Mouse (Mus musculus) cerebellum, adult 11-12 months (tissue): ENCODE data around the gene Nop2.
A peak's percentile ranks its signal among the peaks of the same experiment; 100 is the strongest.

Source experiments
- DNase-seq: peaks from one replicate; pipeline ENCODE4 v3.0.0; 2022

Nop2 gene

DNA sequence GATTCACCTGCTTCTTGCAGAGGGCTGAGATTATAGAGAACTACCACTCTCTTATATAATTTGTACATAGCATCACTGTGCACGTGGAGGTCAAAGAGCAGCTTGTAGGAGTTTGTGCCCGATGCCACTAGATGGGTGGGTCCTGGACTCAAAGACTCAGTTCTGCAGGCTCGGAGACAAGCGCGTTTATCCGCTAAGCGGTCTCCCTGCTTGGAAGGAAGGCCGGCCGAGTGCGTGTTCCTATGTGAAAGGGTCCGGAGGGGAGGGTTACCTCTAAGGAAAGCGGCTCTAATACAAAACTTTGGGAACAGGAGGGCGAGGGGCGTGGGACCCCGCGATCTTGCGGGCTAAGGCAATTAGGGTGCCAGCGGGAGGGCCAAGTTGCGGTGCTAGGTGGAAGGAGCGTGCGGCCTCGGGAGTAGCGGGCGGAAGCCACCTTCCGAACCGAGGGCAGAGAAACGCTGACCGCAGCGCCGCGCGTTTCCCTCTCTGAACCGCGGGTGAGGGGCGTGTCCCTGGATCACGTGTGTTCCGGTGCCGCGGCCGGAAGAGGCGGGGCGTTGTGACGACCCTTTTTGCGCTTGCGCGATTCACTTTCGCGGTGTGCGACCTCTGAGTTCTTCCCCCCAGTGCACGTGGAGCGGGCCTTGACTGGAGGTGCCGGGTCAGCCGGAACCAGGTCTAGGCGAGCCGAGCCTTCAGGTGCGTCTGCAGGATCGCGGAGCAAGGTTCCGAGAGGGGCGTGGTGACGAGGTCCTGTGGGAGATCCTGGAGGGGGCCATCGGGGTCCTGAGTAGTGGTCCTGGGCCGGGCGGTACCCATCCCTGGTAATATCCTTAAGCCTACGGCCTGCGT, at the start of gene Nop2:
Gene Nop2 (plus strand): TSS at position 608 of the 855 bp plus-strand sequence.
- DNase-seq = peak; percentile 87

DNA sequence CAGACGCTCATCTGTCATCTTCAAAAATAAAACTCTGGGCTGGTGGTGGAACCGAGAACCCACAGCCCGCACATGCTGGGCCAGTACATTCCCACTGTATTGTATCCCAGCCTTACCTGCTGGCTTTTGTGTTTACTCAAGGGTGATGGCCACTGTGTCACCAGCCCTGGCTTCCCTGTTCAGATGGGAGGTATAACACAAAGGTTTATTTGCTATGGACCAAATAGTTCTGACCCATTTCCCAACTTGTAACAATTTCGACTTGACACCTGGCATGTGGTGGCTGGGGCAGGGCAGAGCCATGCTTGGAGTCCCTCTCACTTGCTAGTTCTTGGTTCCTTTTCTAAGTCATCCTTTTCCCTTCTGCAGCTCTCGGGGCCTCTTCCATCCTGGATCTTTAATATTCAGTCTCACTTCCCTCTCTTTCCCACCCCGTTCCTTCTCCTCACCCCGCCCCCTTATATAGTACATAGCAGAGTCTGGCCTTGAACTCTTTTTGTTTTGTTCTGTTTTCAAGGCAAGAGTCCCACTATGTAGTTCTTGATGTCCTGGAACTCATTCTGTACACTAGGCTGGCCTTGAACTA, 48.8 kb upstream of the Nop2 start:
- DNase-seq = no peak

DNA sequence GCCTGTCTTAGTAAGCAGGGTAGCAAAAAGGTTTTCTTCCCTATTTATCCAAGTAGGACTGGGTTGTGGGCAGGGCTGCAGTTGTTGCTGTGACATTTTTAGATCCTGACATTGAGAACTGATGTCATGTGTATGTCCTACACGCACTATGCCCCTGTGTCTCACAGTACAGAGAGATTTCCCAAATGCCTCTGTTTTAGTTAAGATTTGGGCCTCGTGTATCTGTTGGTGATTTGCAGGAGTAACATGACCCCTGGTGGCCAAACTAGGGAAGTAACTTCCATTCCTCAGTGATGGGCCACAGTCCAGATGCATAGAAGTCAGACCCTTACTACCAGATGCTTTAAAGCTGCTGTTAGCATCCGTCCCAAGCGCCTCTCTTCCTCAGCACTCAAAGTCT, 47.3 kb upstream of the Nop2 start:
- DNase-seq = peak; percentile 66

DNA sequence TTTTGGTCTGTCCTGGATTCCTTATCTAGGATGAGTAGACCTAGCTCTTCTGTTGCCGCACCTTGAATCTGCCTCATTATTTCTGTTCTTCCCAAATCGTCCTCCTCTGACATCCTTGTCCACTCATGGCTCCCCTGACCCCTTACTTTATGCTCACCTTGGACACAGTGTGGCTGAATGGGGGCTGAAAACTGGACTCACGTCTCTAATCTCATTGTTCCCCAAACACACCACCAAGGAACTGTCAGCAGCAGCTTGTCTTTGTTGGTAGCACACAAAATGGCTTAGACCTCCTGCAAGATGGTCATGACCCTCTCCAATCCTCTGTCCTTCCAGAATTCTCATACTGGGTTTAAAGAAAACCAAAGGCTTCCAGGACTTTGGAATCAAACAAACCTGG, 43.8 kb upstream of the Nop2 start:
- no peak for DNase-seq

DNA sequence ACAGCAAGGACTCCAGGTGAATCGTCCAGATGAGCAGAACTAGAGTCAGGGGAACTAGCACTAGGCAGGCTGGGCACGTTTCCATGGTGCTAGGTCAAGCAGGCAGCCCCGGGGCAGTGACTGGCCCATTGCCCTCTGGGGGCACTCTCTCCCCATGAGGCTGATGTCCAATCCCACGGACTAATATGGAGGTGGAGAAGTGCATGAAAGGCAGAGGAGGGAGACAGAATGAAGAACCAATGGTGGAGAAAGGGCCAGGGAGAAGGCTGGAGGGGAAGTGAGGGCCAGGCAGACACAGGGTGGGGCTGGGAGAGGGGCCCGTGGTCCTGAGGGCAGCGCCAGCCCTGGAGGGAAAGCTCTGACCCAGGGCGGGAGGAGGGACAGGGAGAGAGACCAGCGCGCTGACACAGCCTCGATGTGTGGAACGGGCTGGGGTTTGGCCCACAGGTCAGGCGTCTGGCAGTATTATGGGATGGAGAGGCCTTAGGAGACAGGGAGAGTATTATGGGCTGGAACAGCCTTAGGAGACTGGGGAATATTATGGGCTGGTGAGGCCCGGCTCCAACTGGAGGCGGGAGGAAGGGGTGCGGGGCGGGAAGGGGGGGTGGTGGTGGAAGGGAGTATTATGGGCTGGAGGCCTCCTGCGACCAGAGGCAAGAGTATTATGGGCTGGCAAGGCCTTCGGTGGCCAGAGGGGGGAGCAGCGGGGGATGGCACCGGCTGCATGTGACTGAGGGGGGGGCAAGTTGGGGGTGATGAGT, 43.0 kb upstream of the Nop2 start:
- peak; percentile 90 for DNase-seq

DNA sequence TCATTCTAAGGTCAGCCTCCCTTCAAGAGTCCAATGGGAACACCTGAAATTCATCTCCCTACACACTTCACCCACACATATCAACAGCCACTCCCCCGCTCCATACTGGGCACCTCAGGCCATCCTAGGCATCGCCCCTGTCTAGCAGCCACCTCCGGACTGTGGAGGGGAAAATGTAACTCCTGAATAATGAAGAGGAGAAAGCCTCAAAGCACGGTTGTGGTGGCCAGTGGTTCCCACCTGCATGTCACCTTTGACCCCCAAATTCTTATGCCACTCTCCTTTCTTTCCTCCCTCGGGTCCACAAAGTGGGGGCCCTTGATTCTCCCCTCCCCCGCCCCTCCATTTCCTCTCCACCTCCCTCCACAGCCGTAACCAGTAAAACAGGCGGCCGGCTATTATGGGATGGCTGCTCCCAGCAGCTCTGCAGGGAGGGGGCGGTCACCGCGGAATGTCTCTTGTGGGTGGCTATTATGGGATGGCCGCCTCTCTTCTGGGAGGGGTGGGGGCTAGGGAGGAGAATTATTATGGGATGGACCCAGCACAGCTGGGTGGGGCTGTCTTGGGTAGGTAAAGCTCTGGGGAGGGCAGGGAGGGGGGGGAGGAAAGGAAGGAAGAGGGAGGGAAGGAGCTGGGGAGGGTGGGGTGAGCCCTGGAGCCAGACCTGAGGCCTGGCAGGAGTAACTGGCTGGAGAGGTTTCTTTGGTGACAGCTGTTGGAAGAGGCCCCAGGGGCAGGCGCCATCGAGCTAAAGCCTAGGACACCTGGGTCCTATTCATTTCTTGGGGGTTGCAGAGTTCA, 42.0 kb upstream of the Nop2 start:
- peak; percentile 91 for DNase-seq

DNA sequence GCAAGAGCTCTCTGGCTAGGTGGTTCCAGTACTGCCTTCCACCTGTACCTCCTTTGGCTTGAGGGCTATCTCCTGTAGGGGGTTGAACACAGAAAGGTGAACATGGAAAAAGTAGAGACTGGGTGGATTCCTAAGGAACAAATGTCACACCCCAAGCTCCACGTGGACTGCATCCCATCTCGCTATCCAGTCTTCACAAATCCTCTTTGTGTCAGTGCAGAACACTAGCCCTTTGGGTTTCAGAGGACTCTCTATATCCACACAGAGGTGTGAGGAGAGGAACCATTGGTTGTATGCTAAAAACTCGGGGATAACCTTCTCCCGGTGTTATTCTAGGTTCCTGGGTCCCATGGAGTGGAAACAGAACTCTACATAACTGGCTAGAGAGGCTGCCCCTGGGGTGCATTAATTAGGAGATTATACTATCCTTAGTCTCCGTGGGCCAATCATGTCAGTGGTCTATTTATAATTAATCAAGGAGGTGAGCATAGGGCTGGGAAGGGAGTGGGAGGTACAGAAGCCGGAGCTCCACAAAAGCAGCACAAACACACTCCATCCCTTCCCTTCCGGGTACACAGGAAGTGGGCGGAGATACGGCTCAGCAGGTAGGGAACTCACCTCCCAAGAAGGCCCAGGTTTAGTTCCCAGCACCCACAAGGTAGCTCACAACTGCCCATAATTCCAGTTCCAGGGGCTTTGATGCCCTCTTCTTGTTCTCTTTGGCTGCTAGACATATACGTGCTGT, 41.2 kb upstream of the Nop2 start:
- DNase-seq = no peak

DNA sequence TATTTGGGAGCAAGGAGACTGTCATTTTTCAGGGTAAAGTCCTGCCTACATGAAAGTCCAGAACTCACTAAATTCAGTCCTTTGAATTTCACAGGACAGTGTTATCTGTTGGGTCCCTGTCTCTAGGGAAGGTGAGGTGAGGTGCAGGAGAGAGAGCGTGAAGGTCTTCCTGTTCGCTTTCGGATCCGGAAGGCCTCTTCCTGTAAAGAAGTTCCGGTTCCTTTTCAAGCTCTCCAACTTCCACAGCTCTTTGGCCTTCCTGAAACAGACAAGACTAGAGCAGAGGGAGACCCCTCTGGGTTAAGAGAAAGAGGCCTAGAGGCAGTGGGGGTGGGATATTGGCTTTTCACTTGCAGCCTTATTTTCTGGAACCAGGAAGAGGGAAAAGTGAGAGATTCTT, 39.3 kb upstream of the Nop2 start:
- no peak for DNase-seq

DNA sequence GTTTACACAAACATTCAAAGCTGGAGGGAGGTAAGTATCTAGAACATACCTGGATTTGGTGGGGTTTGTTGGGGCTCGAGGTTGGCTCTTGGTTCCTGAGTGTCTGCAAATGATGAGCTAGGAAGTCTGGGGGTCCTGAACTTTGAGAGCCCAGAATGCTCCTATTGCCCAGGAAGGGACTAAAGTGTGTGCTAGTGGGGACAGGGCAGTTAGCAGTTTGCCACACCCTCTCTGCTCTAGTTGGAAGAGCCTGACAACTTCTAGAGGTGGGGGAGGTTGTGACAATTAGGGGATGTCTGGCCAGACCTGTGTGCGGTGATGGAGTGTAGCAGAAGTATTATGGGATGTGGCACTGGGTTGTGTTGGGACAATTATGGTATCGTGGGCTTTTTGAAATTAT, 36.9 kb upstream of the Nop2 start:
- no peak for DNase-seq

DNA sequence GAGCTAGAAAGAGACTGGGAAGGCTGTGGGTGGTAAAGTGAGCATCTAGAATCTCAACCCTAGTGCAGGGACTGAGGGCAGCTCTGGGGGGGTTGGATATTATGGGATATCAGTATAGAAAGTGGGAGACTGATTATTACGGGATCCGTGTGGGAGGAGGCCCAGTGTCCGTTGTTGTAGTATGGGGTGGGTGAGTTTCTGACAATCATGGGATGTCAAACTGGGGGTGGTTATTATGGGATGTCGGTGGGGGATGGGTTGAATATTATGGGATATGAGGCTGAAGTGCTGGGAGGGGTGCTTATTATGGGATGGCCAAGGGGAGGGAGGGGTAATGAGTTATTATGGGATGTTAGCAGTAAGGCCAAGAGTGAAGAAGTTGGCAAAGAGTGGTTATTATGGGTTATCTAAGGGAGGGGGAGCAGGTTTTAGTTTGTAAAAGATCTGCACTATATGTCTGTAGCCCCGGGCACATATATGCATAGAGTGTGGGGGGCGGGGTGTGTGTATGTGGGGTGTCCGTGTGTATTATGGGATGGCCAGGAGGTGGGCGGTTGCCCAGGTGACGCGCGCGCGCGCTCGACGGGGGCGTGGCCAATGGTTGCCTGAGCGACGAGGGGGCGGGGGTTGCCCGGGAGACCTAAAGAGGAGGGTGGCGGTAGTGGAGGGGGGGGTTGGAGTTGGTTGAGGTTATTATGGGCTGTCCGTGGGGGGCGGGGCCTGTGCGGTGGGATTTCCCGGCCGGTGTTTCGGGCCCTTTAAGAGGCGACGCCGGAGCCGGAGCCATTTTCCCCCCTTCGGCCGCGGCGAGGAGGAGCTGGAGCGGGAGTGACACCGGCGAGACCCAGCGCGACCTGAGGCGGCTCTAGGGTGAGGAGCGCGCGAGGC, 36.1 kb upstream of the Nop2 start, which contains the start of gene Chd4:
Gene Chd4 (plus strand): TSS at position 591 of the 888 bp plus-strand sequence.
- peak; percentile 96 for DNase-seq

DNA sequence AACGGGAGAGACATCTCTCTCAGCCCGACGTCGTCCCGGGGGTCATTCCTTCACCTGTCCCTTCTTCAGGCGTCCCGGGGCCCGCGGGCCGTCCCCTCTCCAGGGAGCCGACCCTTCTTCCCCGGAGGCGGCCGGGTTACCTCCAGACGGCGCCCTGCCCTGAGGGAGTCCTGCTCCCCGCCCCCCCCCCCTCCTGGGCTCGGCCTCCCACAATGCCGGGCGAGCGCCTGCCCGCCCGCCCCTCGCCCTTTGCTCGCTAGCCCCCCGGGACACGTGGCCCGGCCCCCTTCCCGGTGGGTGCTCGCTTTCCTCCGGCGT, 35.5 kb upstream of the Nop2 start:
- no peak for DNase-seq

DNA sequence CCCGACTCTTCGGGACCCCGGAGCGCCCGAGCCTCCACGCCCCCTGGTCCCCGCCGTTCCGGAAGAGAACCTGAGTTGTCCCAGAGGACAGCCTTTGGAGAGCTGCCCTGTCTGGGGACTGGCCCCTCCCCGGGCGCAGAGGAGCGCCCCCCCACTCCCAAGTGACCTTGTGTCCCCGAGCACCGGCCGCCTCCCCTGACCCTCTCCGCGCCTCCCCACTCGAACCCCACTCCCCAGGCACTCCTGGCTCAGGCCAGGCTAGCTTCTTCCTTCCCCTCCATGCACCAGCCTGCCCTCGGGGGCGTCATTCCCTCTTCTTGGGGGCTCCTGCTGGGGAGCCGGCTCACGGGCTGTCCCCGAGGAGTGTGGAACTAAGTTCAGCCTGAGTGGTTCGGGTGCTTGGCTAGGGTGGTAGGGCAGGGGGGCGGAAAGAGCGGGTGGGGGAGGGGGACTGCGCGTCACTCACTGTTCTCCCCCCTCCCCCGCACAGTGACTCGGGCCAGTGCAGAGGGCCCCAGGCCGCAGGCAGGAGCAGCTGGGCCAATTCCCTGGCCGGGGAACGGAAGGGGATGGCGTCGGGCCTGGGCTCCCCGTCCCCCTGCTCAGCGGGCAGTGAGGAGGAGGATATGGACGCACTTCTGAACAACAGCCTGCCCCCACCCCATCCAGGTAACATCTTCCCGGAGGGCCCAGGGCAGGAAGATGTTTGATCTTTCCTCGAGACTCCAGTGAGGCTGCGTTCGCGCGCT, 34.9 kb upstream of the Nop2 start:
- peak; percentile 84 for DNase-seq

DNA sequence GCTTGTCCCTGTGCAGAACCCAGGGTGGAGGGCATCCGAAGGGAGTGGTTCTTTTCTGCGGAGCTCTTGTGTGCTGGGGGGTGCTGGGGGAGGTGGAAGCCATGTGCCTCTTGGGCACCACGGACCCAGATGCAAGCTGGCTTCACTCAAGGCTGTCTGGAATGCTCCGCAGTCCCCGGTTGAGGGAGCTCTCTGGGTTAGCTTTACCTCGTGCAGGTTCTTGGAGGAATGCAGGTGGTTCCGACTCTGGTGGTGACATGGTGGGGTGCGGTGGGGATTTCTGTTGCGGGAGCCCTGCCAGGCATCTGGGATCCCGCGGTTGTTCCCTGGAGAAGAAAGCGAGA, 34.4 kb upstream of the Nop2 start:
- DNase-seq = no peak

DNA sequence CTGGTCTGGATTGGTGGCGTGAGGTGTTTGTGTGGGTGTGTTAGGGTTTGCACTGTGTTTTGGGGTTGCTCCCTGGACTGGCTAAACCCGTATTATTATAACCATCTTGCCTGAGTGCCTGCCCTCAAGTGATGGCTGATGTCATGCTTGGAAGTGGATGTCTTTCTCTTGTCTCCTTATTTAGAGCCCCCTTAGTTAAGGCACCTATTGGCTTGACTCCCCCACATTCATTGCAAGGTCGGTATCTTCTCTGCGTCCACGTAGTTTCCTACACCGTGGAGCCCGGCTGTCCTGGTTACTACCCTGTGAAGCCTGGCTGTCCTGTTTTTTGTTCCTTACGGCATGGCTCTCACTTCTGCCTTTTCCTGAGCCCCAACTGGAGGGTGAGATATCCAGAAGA, 33.8 kb upstream of the Nop2 start:
- no peak for DNase-seq

DNA sequence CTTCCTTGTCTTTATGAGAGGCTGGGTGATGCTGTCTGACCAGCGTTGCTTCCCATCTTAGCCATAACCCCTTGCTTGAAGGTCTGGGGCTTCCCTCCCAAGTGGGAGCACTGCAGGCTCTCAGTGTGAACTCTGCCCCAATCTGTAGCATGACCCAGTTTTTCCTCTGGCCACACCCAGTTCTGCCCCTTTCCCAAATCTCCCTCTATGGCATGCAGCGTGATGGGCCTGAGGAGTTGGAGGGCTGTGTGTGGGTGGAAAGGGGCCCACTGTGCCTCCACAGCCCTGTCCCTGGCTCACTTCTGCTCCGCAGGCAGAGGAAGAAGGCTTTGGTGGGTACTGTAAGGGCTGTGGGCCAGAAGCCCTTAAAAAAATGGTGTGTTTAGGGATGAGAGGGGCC, 33.2 kb upstream of the Nop2 start:
- peak; percentile 54 for DNase-seq

DNA sequence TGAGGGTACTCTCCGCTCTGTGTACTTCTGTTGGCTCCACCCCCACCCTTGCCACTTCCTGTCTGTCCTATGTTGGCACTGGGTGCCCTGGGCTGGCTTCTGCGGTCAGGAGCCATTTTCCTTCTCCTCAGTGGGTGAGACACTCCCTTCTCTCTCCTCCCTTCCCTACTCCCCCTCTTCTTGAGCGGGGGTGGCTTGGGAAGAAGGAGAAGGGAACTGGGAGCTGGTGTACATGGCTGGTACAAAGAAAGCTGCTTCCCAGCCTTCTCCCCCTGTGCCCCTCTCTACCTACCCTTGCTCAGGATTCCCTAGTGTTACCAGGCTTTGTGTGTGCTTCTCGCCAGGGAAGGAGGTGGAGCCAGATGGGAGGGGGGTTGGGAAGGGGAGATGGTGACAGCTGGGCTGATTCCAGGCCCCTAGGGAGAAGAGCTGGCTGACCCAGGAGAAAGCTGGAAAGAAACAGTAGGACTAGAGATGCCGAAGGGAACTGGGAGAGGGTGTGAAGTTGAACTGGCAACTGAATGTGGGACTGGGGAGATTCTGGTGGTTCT, 32.2 kb upstream of the Nop2 start:
- DNase-seq = peak; percentile 58

DNA sequence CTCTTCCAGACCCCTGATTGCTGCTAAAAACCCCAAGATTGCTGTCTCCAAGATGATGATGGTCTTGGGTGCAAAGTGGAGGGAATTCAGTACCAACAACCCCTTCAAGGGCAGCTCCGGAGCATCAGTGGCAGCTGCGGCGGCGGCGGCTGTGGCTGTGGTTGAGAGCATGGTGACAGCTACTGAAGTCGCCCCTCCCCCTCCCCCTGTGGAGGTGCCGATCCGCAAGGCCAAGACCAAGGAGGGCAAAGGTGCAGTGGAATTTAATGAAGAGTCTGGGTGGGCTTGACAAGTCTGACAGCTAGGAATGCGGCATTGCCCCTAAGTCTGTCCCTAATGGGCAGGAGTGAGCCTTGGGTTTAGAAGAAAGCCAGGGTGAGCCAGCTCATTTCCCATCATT, 30.3 kb upstream of the Nop2 start:
- no peak for DNase-seq

DNA sequence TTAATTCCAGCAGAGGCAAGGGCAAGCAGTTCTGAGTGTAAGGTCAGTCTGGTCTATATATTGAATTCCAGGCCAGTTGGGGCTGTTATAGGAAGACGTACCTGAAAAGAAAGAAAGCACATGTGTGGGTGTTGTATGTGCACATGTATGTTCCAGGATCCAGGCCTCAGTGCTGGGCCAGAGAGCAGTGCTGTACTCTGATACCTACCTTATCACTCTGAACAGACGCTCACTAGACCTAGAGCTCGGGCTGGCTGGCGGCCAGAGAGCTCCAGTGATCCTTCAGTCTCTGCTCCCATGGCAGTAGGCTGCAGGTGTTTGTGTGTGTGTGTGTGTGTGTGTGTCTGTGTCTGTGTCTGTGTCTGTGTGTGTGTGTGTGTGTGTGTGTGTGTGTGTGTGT, 27.5 kb upstream of the Nop2 start:
- DNase-seq = no peak

DNA sequence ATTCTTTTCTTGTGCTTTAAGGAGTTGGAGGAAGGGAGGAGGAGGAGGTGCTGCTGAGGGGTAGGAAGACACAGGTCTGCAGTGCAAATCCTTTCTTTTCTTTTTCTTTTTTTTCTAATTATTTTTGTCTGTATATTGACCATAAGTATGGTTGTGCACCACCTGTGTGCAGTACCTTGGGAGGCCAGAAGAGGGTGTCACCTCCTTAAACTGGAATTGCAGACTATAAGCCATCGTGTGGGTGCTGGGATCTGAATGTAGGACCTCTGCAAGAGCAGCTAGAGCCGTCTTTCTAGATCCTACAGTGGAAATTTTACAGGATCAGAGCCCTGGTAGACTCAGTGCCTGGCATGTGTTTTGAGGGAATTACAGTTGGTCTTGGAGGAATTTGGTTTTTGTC, 24.0 kb upstream of the Nop2 start:
- no peak for DNase-seq

DNA sequence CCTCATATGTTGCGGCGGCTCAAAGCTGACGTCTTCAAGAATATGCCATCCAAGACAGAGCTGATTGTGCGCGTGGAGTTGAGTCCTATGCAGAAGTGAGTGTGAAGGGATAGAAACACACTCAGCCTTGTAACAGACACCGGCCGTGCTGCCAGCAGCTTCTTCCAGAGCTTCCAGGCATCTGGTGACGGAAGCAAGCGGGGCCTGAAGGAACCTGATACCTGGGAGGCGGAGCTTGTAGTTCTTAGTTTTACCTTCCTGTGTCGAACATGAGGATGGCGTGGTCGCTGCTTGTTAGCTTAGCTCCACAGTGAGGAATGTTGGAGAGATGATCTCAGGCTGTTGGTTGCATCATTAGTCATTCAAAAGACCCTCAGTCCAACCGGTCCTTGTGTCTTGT, 22.3 kb upstream of the Nop2 start:
- DNase-seq = no peak
